Mouse (Mus musculus) limb, embryonic 10.5 days (tissue): ENCODE data around the gene Drc3. TPM values are rescaled to one million over a fixed set of nuclear protein-coding genes. Genes with fewer than 3 reads are reported as not detected.

Experiments used
- DNase-seq: peaks from one replicate; pipeline ENCODE4 v3.0.0-alpha.2; 2017; ENCODE audit warnings: low spot score
- H3K27ac ChIP-seq: fragments of 300-500 bp; sonication (generic); 2 replicates; pipeline ENCODE4 v1.5.1; 2016; ENCODE audit warnings: mild to moderate bottlenecking
- H3K27me3 ChIP-seq: fragments of 300-500 bp; sonication (generic); 2 replicates; pipeline ENCODE4 v1.6.1; 2016; ENCODE audit warnings: low read depth, mild to moderate bottlenecking; ENCODE audit not compliant: poor library complexity, severe bottlenecking
- H3K36me3 ChIP-seq: fragments of 300-500 bp; sonication (generic); 2 replicates; pipeline ENCODE4 v1.6.1; 2016; ENCODE audit warnings: mild to moderate bottlenecking, moderate library complexity
- H3K4me1 ChIP-seq: fragments of 300-500 bp; sonication (generic); 2 replicates; pipeline ENCODE4 v1.6.1; 2016
- H3K4me3 ChIP-seq: fragments of 300-500 bp; sonication (generic); 2 replicates; pipeline ENCODE4 v1.5.1; 2016; ENCODE audit warnings: mild to moderate bottlenecking, moderate library complexity
- H3K9me3 ChIP-seq: fragments of 300-500 bp; sonication (generic); replicated peaks from 2 replicates; pipeline ENCODE4 v1.6.1; 2016; ENCODE audit warnings: mild to moderate bottlenecking
- WGBS: fragments of 180-500 bp; shearing (Covaris S2); methylation state at CpG from one replicate; pipeline ENCODE4 v1.1.7; 2016; 5-methylcytosine and 5-hydroxymethylcytosine counted together
- polyA plus RNA-seq: library from polyadenylated mRNA; unstranded; fragments of >200 nt; fragmentation: Nextera tagmentation; extraction: Ambion mirVana; gene quantifications from 2 replicates; pipeline ENCODE4 v1.2.1, GENCODE M21; 2016

Drc3 gene
- polyA plus RNA-seq, 1 experiment from 2014 or later, result 1.1 TPM

GRCm38 (mm10) chr11:60318716-60319115 is 34.4 kb upstream of the Drc3 start:
- no peak for DNase-seq
- 0 out of 2 replicates have a peak overlapping the region, but pooled peaks have one; percentile 28 for H3K27ac ChIP-seq
- peaks cover 17% of the 10 kb centered on the region for H3K4me1 ChIP-seq
- H3K4me3 ChIP-seq, result no peak overlapping the region
- WGBS, result 63% methylated on average over 5 of the region's 5 CpGs
- no peaks in the 10 kb centered on the region for H3K9me3 ChIP-seq
- H3K27me3 ChIP-seq, result no peaks in the 10 kb centered on the region
- H3K36me3 ChIP-seq, result no peaks in the 10 kb centered on the region

DNA sequence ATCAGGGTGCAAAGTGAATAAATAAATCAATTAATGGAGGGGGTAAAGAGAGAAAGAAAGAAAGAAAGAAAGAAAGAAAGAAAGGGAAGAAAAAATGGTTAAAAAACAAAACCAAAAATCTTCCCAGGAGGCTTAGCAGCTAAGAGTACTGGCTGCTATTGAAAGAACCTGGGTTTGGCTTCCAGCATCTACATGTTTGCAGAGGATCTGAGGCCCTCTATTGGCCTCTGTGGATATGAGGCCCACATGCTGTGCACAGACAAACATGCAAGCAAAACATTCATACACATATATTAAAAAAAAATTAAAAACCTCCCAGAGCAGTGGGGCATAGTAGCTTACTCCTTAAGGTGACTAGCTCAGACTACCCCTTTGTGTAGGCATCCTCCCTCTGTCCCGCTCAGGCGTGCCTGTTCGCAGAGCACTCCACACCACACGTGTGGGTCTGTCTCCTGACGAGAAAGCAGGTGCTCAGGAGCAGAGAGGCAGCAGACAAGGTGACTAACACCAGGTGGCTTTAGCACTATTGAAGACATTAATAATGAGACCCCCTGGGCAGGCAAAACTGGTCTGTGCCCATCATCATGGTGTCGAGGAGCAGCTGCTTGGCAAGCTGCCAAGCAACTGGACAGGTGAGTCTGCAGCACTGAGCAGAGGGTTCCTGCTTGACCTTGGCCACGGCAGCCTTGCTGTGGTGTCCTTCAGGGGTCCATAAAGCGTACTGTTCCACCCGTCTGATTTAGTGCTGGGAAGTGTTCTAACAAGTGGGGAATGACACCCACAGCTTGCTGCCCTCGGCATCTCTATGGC is 33.7 kb upstream of the Drc3 start:
- no peaks in the 10 kb centered on the region for H3K27me3 ChIP-seq
- no peak overlapping the region for H3K27ac ChIP-seq
- no peak for DNase-seq
- H3K4me3 ChIP-seq, result no peak overlapping the region
- H3K9me3 ChIP-seq, result no peaks in the 10 kb centered on the region
- no peaks in the 10 kb centered on the region for H3K36me3 ChIP-seq
- H3K4me1 ChIP-seq, result peaks cover 17% of the 10 kb centered on the region
- 80% methylated on average over 10 of the region's 10 CpGs for WGBS

DNA sequence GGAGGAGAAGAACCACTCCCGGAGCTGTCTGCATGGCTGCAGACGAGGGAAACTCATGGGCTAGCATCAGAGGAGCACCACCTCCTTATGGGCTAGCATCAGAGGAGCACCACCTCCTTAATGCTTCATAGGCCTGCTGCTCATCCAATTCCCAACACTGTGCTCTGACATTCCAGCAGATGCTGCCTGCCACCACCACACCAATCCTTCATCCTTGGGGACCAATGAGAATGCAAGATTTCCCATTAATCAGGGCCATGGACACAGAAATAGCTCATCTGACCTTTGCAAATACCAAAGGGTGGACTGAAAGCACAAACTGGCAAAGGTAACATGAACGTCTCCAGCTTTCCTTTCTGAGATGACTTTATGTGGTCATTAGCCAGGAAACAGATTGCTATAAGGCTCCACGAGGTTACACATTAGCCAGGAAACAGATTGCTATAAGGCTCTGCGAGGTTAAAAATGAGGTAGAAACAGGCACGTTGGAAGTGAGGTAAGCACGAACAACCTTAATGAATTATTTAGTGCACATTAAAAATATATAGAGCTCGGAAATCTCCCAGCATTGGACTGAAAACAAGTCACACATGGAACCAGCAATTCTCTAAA is 32.6 kb upstream of the Drc3 start:
- no peak overlapping the region for H3K27ac ChIP-seq
- WGBS, result 77% methylated on average over 8 of the region's 8 CpGs
- no peaks in the 10 kb centered on the region for H3K36me3 ChIP-seq
- no peak overlapping the region for H3K4me3 ChIP-seq
- H3K9me3 ChIP-seq, result no peaks in the 10 kb centered on the region
- peaks cover 17% of the 10 kb centered on the region for H3K4me1 ChIP-seq
- DNase-seq, result no peak
- H3K27me3 ChIP-seq, result no peaks in the 10 kb centered on the region

DNA sequence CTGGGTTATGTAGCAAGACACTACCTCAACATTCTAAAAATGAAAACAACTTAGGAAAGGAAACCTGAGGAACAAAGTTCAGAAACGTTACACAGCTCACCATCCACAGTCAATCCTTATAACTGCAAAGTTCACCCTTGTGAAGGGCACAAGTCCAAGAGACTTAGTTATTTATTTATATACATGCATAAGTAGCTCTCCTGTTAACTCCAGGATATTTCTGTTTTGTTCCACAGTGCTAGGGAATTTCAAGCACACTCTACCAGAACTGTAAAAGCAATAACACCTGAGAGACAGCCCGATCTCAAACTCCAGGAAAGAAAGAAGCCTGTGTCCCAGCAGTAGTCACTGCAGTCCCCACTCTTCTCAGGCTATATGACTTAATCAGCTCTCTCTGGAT is 31.7 kb upstream of the Drc3 start:
- Histone ChIP-seq H3K36me3 (no peaks in the 10 kb centered on the region), H3K4me1 (peaks cover 17% of the 10 kb centered on the region), H3K27ac (no peak overlapping the region), H3K9me3 (no peaks in the 10 kb centered on the region), H3K27me3 (no peaks in the 10 kb centered on the region), H3K4me3 (no peak overlapping the region)
- DNase-seq, result no peak
- WGBS, result 92% methylated on average over 2 of the region's 2 CpGs

- H3K27ac ChIP-seq, result no peak overlapping the region
- H3K4me1 ChIP-seq, result peaks cover under 1% of the 10 kb centered on the region; the same call in 1 of the 2 replicates
- H3K27me3 ChIP-seq, result no peaks in the 10 kb centered on the region
- DNase-seq, result no peak
- no peaks in the 10 kb centered on the region for H3K9me3 ChIP-seq
- H3K4me3 ChIP-seq, result no peak overlapping the region
- H3K36me3 ChIP-seq, result no peaks in the 10 kb centered on the region
These were observed 29.4 kb upstream of the Drc3 start for GRCm38 (mm10) chr11:60323731-60324130.

- Histone ChIP-seq H3K4me3 (no peak overlapping the region), H3K27ac (no peak overlapping the region), H3K36me3 (no peaks in the 10 kb centered on the region), H3K4me1 (no peaks in the 10 kb centered on the region), H3K27me3 (no peaks in the 10 kb centered on the region), H3K9me3 (no peaks in the 10 kb centered on the region)
- WGBS, result 87% methylated on average over 4 of the region's 4 CpGs
- no peak for DNase-seq
These were observed 22.6 kb upstream of the Drc3 start for GRCm38 (mm10) chr11:60330551-60330950.

DNA sequence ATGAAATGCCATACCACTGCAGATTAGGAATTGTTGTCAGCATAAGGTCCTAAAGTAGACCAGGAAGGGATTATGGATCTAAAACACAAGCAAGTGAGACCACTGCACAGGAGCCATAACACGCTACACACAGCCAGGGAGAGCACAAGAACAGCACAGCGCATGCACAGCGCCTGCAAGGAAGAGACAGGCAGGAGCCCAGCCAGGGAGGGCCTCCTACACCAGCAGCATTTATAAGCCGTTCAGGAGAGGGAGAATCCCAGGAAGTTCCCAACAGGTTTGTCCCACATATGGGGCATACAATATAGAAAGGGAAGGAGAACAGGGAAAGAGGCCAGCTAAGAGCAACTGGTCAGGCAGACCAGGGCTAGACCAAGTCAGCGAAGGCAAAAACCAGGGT is 19.7 kb upstream of the Drc3 start:
- Histone ChIP-seq H3K27me3 (no peaks in the 10 kb centered on the region), H3K36me3 (no peaks in the 10 kb centered on the region), H3K4me1 (no peaks in the 10 kb centered on the region), H3K4me3 (no peak overlapping the region), H3K9me3 (no peaks in the 10 kb centered on the region), H3K27ac (no peak overlapping the region)
- no peak for DNase-seq
- whole genome bisulfite sequencing, result 87% methylated on average over 5 of the region's 5 CpGs

DNA sequence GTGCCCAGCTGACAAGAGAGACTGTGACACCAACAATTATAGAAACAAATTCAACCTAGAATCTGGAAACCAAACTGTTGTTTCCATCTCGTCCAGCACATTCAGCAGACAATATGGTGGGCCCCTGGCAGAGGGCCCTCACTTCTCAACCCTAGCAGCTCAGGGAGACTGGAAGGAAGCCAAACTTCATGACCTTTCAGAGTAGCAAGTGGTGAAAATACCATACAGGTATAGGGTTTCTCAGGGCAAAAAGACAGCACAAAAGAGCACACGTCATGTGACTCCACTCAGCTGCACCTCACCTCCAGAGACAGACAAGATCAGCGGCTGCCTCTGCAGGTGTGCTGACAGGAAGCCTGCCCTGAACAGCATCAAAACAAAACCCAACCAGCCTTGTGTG is 19.0 kb upstream of the Drc3 start:
- Histone ChIP-seq H3K4me3 (no peak overlapping the region), H3K27me3 (no peaks in the 10 kb centered on the region), H3K27ac (no peak overlapping the region), H3K36me3 (no peaks in the 10 kb centered on the region), H3K9me3 (no peaks in the 10 kb centered on the region), H3K4me1 (no peaks in the 10 kb centered on the region)
- 82% methylated on average over 3 of the region's 3 CpGs for WGBS
- DNase-seq, result no peak

GRCm38 (mm10) chr11:60335771-60336170 is 17.4 kb upstream of the Drc3 start:
- WGBS, result 95% methylated on average over 2 of the region's 2 CpGs
- no peak overlapping the region for H3K4me3 ChIP-seq
- H3K27me3 ChIP-seq, result no peaks in the 10 kb centered on the region
- DNase-seq, result no peak
- no peak overlapping the region for H3K27ac ChIP-seq
- no peaks in the 10 kb centered on the region for H3K9me3 ChIP-seq
- no peaks in the 10 kb centered on the region for H3K4me1 ChIP-seq
- no peaks in the 10 kb centered on the region for H3K36me3 ChIP-seq

- Histone ChIP-seq H3K27me3 (no peaks in the 10 kb centered on the region), H3K36me3 (no peaks in the 10 kb centered on the region), H3K27ac (no peak overlapping the region), H3K4me1 (peaks cover 10% of the 10 kb centered on the region), H3K4me3 (no peak overlapping the region), H3K9me3 (no peaks in the 10 kb centered on the region)
- DNase-seq, result peak; percentile 50
- 72% methylated on average over 4 of the region's 4 CpGs for WGBS
These were observed 14.8 kb upstream of the Drc3 start for GRCm38 (mm10) chr11:60338291-60338690.

- no peak for DNase-seq
- no peak overlapping the region for H3K27ac ChIP-seq
- no peak overlapping the region for H3K4me3 ChIP-seq
- H3K36me3 ChIP-seq, result no peaks in the 10 kb centered on the region
- WGBS, result 94% methylated on average over 12 of the region's 12 CpGs
- no peaks in the 10 kb centered on the region for H3K27me3 ChIP-seq
- H3K9me3 ChIP-seq, result no peaks in the 10 kb centered on the region
- peaks cover 10% of the 10 kb centered on the region for H3K4me1 ChIP-seq
These were observed 13.8 kb upstream of the Drc3 start for GRCm38 (mm10) chr11:60339361-60339760.

DNA sequence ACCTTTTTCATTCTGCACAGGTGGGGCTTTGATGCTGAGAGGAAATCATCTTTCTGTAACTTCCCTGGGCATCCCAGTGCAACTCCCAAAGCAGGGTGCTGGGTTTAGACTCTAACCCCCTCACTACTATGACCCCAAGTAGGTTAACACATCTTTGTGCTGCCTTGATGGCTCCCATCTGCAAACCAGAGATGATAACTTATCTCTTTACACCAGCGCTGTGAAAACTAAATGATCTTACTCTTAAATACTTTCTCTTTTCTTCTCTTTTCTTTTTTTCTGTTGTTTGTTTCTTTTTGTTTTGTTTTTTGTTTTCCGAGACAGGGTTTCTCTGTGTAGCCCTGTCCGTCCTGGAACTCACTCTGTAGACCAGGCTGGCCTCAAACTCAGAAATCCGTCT is 7.3 kb upstream of the Drc3 start:
- DNase-seq, result no peak
- Histone ChIP-seq H3K4me3 (no peak overlapping the region), H3K36me3 (no peaks in the 10 kb centered on the region), H3K4me1 (peaks cover 10% of the 10 kb centered on the region), H3K27ac (no peak overlapping the region), H3K9me3 (no peaks in the 10 kb centered on the region), H3K27me3 (no peaks in the 10 kb centered on the region)
- WGBS, result 87% methylated on average over 4 of the region's 4 CpGs

DNA sequence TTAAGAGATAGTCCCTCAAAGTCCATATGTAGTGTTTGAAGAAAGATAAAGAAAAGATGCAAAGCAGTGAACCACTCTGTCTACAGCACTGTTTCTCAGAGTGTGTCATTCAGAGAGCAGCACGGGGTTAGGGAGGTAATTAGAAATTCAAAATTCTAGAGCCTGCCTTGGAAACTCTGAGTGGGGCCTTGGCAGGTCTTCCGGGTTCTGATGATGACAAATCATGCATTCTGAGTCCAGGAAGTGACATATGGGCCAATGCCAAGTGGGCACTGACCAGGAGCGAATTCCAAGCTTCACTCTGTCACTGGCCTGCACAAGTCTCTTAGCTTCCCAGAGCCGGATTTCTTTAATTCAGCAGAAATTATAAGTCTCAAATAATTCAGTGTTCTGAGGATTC is 6.6 kb upstream of the Drc3 start:
- Histone ChIP-seq H3K36me3 (no peaks in the 10 kb centered on the region), H3K27me3 (no peaks in the 10 kb centered on the region), H3K4me3 (no peak overlapping the region), H3K27ac (no peak overlapping the region), H3K9me3 (no peaks in the 10 kb centered on the region), H3K4me1 (peaks cover 5% of the 10 kb centered on the region)
- DNase-seq, result no peak
- 86% methylated on average over 4 of the region's 4 CpGs for WGBS
